Mouse (Mus musculus): ENCODE results near the gene Cd8a. TPM values are rescaled to one million over a fixed set of nuclear protein-coding genes. Genes with fewer than 3 reads are reported as not detected.

Cd8a gene
- polyA plus RNA-seq, 1 experiment from 2014 or later: not detected

DNA sequence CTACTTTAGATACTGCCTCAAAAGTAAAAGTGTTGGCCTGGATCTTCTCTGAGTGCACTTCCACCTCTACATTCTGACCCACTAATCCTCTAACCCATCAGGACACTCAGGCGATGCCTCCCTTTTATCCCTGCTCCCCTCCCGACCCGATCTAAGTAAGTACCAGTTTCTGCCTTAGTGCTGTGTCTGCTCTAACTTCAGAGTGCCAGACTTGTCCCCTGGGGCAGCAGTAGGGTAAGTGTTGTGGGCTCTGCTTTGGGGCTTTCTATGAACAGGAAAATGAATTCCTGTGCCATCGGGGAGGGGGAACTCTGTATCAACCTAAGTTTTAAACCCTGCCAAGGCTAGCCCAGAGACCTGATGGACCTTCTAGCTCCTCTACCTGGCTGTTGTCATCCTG lies 13.0 kb upstream of the Cd8a start:
- Histone ChIP-seq H3K4me2 (ENCODE audit: low read length) (no peak overlapping the region), H3K9me3 (replicated peaks; ENCODE audit: control insufficient read depth, low read length) (no peaks in the 10 kb centered on the region), H3K36me3 (ENCODE audit: control insufficient read depth, insufficient read depth, low read length) (no peaks in the 10 kb centered on the region), H3K27ac (ENCODE audit: low read depth, low read length) (no peak overlapping the region), H3K27me3 (replicated peaks; ENCODE audit: control insufficient read depth, insufficient read depth, low read length) (no peaks in the 10 kb centered on the region), H3K4me3 (ENCODE audit: low read depth, low read length) (no peak overlapping the region), H3K9ac (ENCODE audit: low read length) (no peak overlapping the region), H3K4me1 (ENCODE audit: control insufficient read depth, insufficient read depth, low read length) (no peaks in the 10 kb centered on the region)
- WGBS: 76% methylated on average over 4 of the region's 4 CpGs
- no peak for DNase-seq (ENCODE audit: low spot score)
- ATAC-seq: no peak

DNA sequence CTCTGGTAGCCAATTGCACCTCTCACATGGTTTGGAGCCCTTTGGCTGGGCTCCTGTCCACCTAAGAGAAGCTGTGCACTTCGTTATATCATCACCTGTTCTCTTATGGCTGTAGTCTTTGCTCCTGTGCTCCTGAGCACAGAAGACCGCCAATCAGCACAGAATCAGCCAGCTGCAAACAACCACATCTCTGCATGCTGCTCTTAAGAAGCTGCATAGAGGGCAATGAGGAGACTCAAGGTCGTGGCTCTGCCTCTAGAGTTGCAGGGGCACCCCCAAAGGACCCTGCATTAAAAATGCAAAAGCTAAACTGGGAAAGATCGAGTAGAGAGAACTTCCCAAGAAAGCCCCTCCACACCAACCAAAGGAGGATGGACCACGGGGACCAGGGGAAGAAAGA lies 12.5 kb upstream of the Cd8a start:
- Histone ChIP-seq H3K36me3 (ENCODE audit: control insufficient read depth, insufficient read depth, low read length) (no peaks in the 10 kb centered on the region), H3K4me3 (ENCODE audit: low read depth, low read length) (no peak overlapping the region), H3K4me1 (ENCODE audit: control insufficient read depth, insufficient read depth, low read length) (no peaks in the 10 kb centered on the region), H3K27me3 (replicated peaks; ENCODE audit: control insufficient read depth, insufficient read depth, low read length) (no peaks in the 10 kb centered on the region), H3K9me3 (replicated peaks; ENCODE audit: control insufficient read depth, low read length) (no peaks in the 10 kb centered on the region), H3K9ac (ENCODE audit: low read length) (no peak overlapping the region), H3K27ac (ENCODE audit: low read depth, low read length) (no peak overlapping the region), H3K4me2 (ENCODE audit: low read length) (no peak overlapping the region)
- no peak for DNase-seq (ENCODE audit: low spot score)
- ATAC-seq: no peak
- 65% methylated on average over 5 of the region's 5 CpGs for WGBS

DNA sequence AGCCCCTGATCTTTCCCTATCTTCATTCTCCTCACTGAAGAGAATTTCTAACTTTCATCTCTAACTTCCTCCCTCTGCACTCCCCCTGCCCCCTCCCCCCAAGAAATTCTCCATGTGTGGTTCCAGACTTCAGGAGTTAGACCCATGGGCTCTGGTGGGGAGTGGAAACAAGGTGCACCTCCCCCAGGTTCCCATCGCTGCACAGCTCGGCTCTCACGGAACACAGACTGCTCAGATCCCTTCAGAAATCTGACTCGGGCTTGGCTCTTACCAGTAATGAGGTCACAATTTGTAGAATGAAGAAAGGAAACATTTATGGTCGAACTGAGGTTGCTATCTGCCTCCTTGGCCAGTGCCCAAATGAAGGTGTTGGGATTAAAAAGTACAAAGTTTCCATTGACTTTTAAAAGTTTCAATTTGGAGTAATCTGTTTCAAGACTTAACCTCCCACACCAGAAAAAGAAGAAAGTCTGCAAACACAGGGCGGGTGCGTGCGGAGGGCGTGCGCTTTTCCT lies 12.0 kb upstream of the Cd8a start:
- 86% methylated on average over 10 of the region's 10 CpGs for WGBS
- Histone ChIP-seq H3K36me3 (ENCODE audit: control insufficient read depth, insufficient read depth, low read length) (no peaks in the 10 kb centered on the region), H3K4me2 (ENCODE audit: low read length) (no peak overlapping the region), H3K4me3 (ENCODE audit: low read depth, low read length) (no peak overlapping the region), H3K27ac (ENCODE audit: low read depth, low read length) (no peak overlapping the region), H3K9me3 (replicated peaks; ENCODE audit: control insufficient read depth, low read length) (no peaks in the 10 kb centered on the region), H3K4me1 (ENCODE audit: control insufficient read depth, insufficient read depth, low read length) (no peaks in the 10 kb centered on the region), H3K27me3 (replicated peaks; ENCODE audit: control insufficient read depth, insufficient read depth, low read length) (no peaks in the 10 kb centered on the region), H3K9ac (ENCODE audit: low read length) (no peak overlapping the region)
- DNase-seq (ENCODE audit: low spot score) (no peak), ATAC-seq (no peak)

DNA sequence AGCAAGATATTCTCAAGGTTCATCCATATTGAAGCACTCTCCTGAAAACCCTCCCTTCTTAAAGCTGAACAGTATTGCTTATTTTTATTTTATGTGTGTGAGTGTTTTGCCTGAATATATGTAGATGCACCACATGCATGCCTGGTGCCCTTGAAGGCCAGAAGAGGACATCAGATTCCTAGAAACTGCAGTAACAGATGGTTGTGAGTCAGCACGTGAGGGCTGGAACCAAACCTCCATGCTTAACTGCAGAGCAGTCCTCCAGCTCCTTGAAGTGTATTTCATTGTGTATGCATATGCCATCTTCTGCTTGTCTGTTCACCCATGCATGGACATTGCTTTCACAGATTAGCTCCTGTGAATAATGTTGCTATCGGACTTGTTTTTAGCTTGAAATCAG lies 9.2 kb upstream of the Cd8a start:
- H3K4me3 ChIP-seq (ENCODE audit: low read depth, low read length): no peak overlapping the region

DNA sequence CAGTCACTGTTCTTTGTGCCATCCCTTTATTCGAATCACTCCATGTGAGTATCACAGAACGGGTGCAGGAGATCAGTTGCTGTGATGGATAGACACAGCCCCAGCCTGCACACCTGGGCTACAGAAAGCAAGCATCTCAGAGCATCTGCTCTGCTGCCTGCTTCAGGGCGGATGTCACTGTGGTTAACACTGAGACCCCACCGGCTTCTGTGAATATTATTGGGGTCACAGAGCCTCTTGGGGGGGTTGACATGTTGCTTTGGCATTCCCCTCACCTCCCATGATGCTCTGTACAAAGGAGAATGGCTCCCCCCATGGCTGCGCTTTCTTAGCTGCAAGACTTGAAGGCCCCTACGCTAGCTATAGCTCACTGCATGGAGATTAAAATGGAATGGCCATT lies 3.8 kb upstream of the Cd8a start:
- WGBS: 87% methylated on average over 6 of the region's 6 CpGs
- Histone ChIP-seq H3K27me3 (replicated peaks; ENCODE audit: control insufficient read depth, insufficient read depth, low read length) (no peaks in the 10 kb centered on the region), H3K4me3 (ENCODE audit: low read depth, low read length) (no peak overlapping the region), H3K9me3 (replicated peaks; ENCODE audit: control insufficient read depth, low read length) (no peaks in the 10 kb centered on the region), H3K9ac (ENCODE audit: low read length) (no peak overlapping the region), H3K27ac (ENCODE audit: low read depth, low read length) (no peak overlapping the region), H3K4me2 (ENCODE audit: low read length) (no peak overlapping the region), H3K4me1 (ENCODE audit: control insufficient read depth, insufficient read depth, low read length) (no peaks in the 10 kb centered on the region), H3K36me3 (ENCODE audit: control insufficient read depth, insufficient read depth, low read length) (no peaks in the 10 kb centered on the region)
- DNase-seq (ENCODE audit: low spot score) (no peak), ATAC-seq (no peak)

More for the DNA sequence above, 9.2 kb upstream of the Cd8a start:
- no peak for DNase-seq (ENCODE audit: low spot score)
- WGBS: 76% methylated on average over 2 of the region's 2 CpGs
- Histone ChIP-seq H3K27ac (ENCODE audit: low read depth, low read length) (no peak overlapping the region), H3K36me3 (ENCODE audit: control insufficient read depth, insufficient read depth, low read length) (no peaks in the 10 kb centered on the region), H3K4me2 (ENCODE audit: low read length) (no peak overlapping the region), H3K27me3 (replicated peaks; ENCODE audit: control insufficient read depth, insufficient read depth, low read length) (no peaks in the 10 kb centered on the region), H3K4me1 (ENCODE audit: control insufficient read depth, insufficient read depth, low read length) (no peaks in the 10 kb centered on the region), H3K9ac (ENCODE audit: low read length) (no peak overlapping the region), H3K9me3 (replicated peaks; ENCODE audit: control insufficient read depth, low read length) (no peaks in the 10 kb centered on the region)
- ATAC-seq: no peak

DNA sequence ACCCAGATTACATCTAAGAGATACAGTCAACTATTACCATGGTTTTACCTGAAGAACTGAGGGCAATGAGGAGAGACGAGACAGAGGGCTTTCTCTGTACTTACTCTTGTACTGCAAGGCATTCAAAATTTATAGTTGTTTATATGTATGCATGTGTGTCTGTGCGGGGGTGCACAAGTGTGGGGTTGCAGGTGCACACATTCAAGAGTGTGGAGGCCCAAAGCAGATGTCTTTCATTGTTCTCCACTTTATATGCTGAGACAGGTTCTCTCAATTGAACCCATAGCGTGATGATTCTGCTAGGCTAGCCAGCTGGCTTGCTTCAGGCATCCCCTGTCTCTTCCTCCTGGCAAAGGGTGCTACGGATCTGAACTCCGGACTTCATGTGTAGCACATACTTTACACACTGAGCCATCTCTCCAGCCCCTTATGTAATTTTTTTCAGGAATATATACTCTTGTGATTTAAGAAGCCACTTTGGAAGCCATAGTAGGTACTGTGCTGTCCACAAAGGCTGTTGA lies 2.1 kb upstream of the Cd8a start:
- H3K4me2 ChIP-seq (ENCODE audit: low read length): no peak overlapping the region
- H3K9ac ChIP-seq (ENCODE audit: low read length): no peak overlapping the region
- no peak overlapping the region for H3K4me3 ChIP-seq (ENCODE audit: low read depth, low read length)
- H3K27ac ChIP-seq (ENCODE audit: low read depth, low read length): no peak overlapping the region
- no peaks in the 10 kb centered on the region for H3K36me3 ChIP-seq (ENCODE audit: control insufficient read depth, insufficient read depth, low read length)
- H3K27me3 ChIP-seq (replicated peaks; ENCODE audit: control insufficient read depth, insufficient read depth, low read length): no peaks in the 10 kb centered on the region
- H3K9me3 ChIP-seq (replicated peaks; ENCODE audit: control insufficient read depth, low read length): no peaks in the 10 kb centered on the region
- ATAC-seq (no peak), DNase-seq (ENCODE audit: low spot score) (no peak)
- WGBS: 90% methylated on average over 5 of the region's 5 CpGs
- no peaks in the 10 kb centered on the region for H3K4me1 ChIP-seq (ENCODE audit: control insufficient read depth, insufficient read depth, low read length)

DNA sequence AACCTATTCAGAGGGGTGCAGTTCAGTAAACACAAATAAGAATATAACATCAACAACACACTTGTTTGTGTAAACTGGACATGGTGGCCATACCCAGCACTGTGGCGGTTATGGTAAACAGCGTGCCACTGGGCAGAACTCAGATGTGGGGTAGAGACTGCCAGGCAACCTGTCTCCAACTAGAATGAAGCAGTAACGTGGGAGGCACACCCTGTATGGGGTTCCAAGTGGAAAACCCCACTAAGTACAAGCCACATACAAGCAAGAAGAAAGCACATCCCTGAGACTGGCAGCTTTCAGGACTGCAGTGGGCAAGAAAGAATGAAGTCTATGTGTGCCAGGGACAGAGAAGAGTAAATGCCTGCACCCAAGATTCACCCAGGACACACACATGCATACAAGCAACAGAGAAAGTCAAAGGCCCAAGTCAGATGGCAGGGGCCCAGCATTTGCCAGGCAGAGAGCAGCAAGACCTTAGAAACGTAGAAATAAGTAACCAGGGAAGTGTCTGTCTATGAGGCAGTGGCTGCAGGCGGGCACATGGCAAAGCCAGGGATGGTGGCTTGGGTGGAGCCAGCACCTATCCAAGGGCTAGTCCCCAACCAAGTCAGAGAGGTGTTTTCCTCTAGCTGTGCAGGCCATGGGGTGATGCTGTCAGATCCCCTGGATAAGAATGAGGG lies 1.0 kb upstream of the Cd8a start:
- ATAC-seq: no peak
- Histone ChIP-seq H3K9ac (ENCODE audit: low read length) (no peak overlapping the region), H3K9me3 (replicated peaks; ENCODE audit: control insufficient read depth, low read length) (no peaks in the 10 kb centered on the region), H3K4me1 (ENCODE audit: control insufficient read depth, insufficient read depth, low read length) (no peaks in the 10 kb centered on the region), H3K27me3 (replicated peaks; ENCODE audit: control insufficient read depth, insufficient read depth, low read length) (no peaks in the 10 kb centered on the region), H3K27ac (ENCODE audit: low read depth, low read length) (no peak overlapping the region), H3K4me3 (ENCODE audit: low read depth, low read length) (no peak overlapping the region), H3K4me2 (ENCODE audit: low read length) (no peak overlapping the region), H3K36me3 (ENCODE audit: control insufficient read depth, insufficient read depth, low read length) (no peaks in the 10 kb centered on the region)
- DNase-seq (ENCODE audit: low spot score): no peak
- WGBS: 82% methylated on average over 5 of the region's 5 CpGs

DNA sequence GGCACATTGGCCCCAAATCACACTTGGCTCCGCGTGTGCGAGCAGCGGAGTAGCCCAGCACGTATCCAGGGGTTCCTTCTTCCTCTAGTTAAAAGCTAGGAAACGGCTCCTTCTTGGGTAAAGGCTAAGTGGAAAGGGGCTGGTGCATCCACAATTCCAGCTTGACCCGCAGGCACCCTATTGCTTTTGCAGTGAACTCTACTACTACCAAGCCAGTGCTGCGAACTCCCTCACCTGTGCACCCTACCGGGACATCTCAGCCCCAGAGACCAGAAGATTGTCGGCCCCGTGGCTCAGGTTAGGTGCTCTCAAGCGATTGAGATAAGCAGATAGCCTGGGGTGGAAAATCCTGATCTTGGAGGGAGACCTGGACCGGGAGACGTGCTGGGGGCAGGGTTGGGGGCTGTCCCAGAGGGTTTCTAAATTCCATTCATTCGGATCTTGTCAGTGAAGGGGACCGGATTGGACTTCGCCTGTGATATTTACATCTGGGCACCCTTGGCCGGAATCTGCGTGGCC lies 1.1 kb downstream of the Cd8a start:
- Histone ChIP-seq H3K9me3 (replicated peaks; ENCODE audit: control insufficient read depth, low read length) (no peaks in the 10 kb centered on the region), H3K36me3 (ENCODE audit: control insufficient read depth, insufficient read depth, low read length) (no peaks in the 10 kb centered on the region), H3K4me1 (ENCODE audit: control insufficient read depth, insufficient read depth, low read length) (no peaks in the 10 kb centered on the region), H3K27me3 (replicated peaks; ENCODE audit: control insufficient read depth, insufficient read depth, low read length) (no peaks in the 10 kb centered on the region), H3K9ac (ENCODE audit: low read length) (no peak overlapping the region), H3K4me2 (ENCODE audit: low read length) (no peak overlapping the region), H3K27ac (ENCODE audit: low read depth, low read length) (no peak overlapping the region), H3K4me3 (ENCODE audit: low read depth, low read length) (no peak overlapping the region)
- 88% methylated on average over 19 of the region's 19 CpGs for WGBS
- ATAC-seq (no peak), DNase-seq (ENCODE audit: low spot score) (no peak)

DNA sequence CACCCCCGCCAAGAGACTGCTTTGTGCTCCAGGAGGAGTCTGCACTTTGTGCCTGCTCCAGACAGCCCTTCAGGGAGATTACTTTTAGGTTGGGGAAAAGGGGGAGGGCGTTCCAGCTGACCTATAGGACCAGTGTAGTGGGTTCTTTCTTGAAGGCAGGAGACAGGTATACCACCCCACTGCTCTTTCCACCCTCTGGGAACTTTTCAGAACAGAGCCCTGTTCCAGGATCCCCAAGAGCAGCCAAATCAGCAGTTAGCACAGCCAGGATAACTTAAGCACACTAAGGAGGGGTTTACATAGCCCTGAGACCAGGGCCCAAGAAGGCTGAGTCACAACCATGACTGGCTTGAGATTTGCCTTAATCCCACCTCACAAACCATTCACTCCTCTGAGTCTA lies 1.7 kb downstream of the Cd8a start:
- DNase-seq (ENCODE audit: low spot score): no peak
- no peaks in the 10 kb centered on the region for H3K27me3 ChIP-seq (replicated peaks; ENCODE audit: control insufficient read depth, insufficient read depth, low read length)
- no peak overlapping the region for H3K4me3 ChIP-seq (ENCODE audit: low read depth, low read length)
- H3K4me2 ChIP-seq (ENCODE audit: low read length): no peak overlapping the region
- H3K4me1 ChIP-seq (ENCODE audit: control insufficient read depth, insufficient read depth, low read length): no peaks in the 10 kb centered on the region
- H3K9me3 ChIP-seq (replicated peaks; ENCODE audit: control insufficient read depth, low read length): no peaks in the 10 kb centered on the region
- no peak overlapping the region for H3K27ac ChIP-seq (ENCODE audit: low read depth, low read length)
- WGBS: 80% methylated on average over 2 of the region's 2 CpGs
- no peak overlapping the region for H3K9ac ChIP-seq (ENCODE audit: low read length)
- no peak for ATAC-seq
- no peaks in the 10 kb centered on the region for H3K36me3 ChIP-seq (ENCODE audit: control insufficient read depth, insufficient read depth, low read length)

Measured in forebrain, embryonic 14.5 days (tissue).